Mouse (Mus musculus) erythroblast, embryonic 14.5 days (primary cell): ENCODE results near the gene Lnx2. TPM values are rescaled to one million over a fixed set of nuclear protein-coding genes. Genes with fewer than 3 reads are reported as not detected.

Experiments
- H3K27me3 ChIP-seq: 2 replicates; pipeline ENCODE4 v1.6.1; 2012; ENCODE audit warnings: inconsistent platforms; ENCODE audit not compliant: control insufficient read depth
- H3K36me3 ChIP-seq: 2 replicates; pipeline ENCODE4 v1.6.1; 2012; ENCODE audit warnings: mild to moderate bottlenecking, inconsistent platforms; ENCODE audit not compliant: control insufficient read depth
- H3K4me1 ChIP-seq: 2 replicates; pipeline ENCODE4 v1.6.1; 2012; ENCODE audit warnings: inconsistent platforms; ENCODE audit not compliant: control insufficient read depth
- H3K4me3 ChIP-seq: replicated peaks from 2 replicates; pipeline ENCODE3; 2012; ENCODE audit warnings: moderate library complexity, mild to moderate bottlenecking, inconsistent platforms
- H3K9me3 ChIP-seq: 2 replicates; pipeline ENCODE4 v1.6.1; 2012; ENCODE audit warnings: low read length, inconsistent platforms, mixed read lengths; ENCODE audit not compliant: control insufficient read depth
- GATA1 ChIP-seq: IDR thresholded peaks from 2 replicates; pipeline ENCODE4 v1.6.1; 2012; ENCODE audit warnings: low read length, inconsistent platforms, mixed read lengths
- TAL1 ChIP-seq: IDR thresholded peaks from 3 replicates; pipeline ENCODE4 v1.6.1; 2012; ENCODE audit warnings: low read length, inconsistent platforms, mixed read lengths
- polyA plus RNA-seq: library from polyadenylated mRNA; stranded (reverse); fragments of >175 nt; gene quantifications from 2 replicates; pipeline ENCODE4 v1.2.3, GENCODE M21; 2012

The Lnx2 gene
- polyA plus RNA-seq, 1 experiment: 0.14 TPM

DNA sequence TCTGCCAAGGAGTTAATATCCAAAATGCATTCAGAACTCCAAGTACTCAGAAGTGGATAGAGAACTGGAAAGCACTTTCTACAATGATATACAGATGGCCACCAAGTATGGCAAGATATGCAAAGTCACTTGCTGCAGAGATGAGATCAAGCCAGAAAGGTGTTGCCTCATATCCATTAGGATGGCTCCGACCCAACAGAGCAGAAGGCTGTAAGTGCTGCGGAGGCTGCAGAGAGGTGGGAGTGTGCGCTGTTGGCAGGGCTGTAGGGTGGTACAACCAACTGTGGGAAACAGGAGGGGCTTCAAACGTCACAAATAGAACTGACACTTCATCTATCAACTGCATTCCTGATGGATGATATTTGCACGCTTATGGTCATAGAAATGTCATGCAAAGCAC is 7.5 kb downstream of the Lnx2 start:
- Histone ChIP-seq H3K4me1 (peaks cover 21% of the 10 kb centered on the region), H3K9me3 (no peaks in the 10 kb centered on the region), H3K4me3 (no peak overlapping the region), H3K27me3 (no peaks in the 10 kb centered on the region), H3K36me3 (peaks cover 3% of the 10 kb centered on the region)
- no peak for TF ChIP-seq GATA1
- no peak for TF ChIP-seq TAL1

- H3K27me3 ChIP-seq: no peaks in the 10 kb centered on the region
- peaks cover 10% of the 10 kb centered on the region for H3K4me1 ChIP-seq
- H3K9me3 ChIP-seq: no peaks in the 10 kb centered on the region
- peaks cover 3% of the 10 kb centered on the region for H3K36me3 ChIP-seq
- TF ChIP-seq TAL1 (no peak), GATA1 (no peak)
- H3K4me3 ChIP-seq: no peak overlapping the region
Observed at GRCm38 (mm10) chr5:147066965-147067364, 9.4 kb downstream of the Lnx2 start.

- Histone ChIP-seq H3K27me3 (no peaks in the 10 kb centered on the region), H3K9me3 (no peaks in the 10 kb centered on the region), H3K4me1 (peaks cover 10% of the 10 kb centered on the region), H3K36me3 (peaks cover 3% of the 10 kb centered on the region), H3K4me3 (no peak overlapping the region)
- TF ChIP-seq GATA1 (no peak), TAL1 (no peak)
Observed at GRCm38 (mm10) chr5:147066129-147066528, 10.3 kb downstream of the Lnx2 start.

GRCm38 (mm10) chr5:147063215-147063661 is 13.1 kb downstream of the Lnx2 start:
- Histone ChIP-seq H3K4me1 (peaks cover 4% of the 10 kb centered on the region), H3K36me3 (no peaks in the 10 kb centered on the region), H3K27me3 (no peaks in the 10 kb centered on the region), H3K4me3 (no peak overlapping the region), H3K9me3 (no peaks in the 10 kb centered on the region)
- TF ChIP-seq GATA1 (no peak), TAL1 (no peak)

DNA sequence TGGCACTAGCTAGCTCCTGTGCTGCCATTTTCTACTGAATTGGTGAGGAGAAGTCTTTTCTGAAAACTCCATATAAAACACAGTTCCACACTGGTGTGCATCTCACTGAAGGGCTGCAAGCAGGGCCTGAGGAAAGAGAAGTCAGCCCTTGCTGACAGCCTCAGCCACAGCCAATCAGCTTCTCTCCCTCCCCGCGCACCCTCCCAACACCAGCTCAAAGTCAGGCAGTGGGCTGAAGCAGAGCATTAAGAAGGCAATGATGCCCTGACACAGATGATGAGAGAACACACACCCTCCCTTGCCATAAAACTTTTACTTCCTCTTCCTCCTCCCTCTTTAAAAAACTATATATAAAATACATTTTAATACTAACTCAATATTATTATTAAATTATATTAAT is 16.4 kb downstream of the Lnx2 start:
- H3K4me1 ChIP-seq: peaks cover 8% of the 10 kb centered on the region
- TF ChIP-seq TAL1 (no peak), GATA1 (no peak)

DNA sequence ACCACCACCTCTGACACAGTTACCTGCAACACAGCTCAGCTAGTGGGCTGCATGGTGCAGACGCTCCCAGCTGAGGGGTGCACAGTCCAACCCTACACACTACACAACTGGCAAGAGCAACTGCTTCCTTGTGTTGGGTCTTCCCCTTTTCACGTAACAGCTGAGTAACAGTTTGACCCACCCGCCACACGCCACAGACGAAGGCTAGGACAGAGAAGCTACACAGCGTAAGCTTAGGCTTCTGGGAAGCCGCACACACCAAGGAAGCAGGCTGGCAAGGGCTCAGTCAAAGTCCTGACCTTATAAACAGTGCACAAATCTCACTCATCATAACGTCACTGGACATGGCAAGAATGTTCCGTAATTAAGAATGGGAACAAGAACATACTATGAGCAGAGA is 17.1 kb downstream of the Lnx2 start:
- no peaks in the 10 kb centered on the region for H3K36me3 ChIP-seq

More for the DNA sequence above, 16.4 kb downstream of the Lnx2 start:
- Histone ChIP-seq H3K4me3 (no peak overlapping the region), H3K27me3 (no peaks in the 10 kb centered on the region), H3K36me3 (no peaks in the 10 kb centered on the region), H3K9me3 (no peaks in the 10 kb centered on the region)

GRCm38 (mm10) chr5:147058661-147059060 is 17.7 kb downstream of the Lnx2 start:
- H3K4me1 ChIP-seq: peaks cover 13% of the 10 kb centered on the region
- TF ChIP-seq TAL1 (no peak), GATA1 (no peak)
- H3K27me3 ChIP-seq: no peaks in the 10 kb centered on the region
- no peaks in the 10 kb centered on the region for H3K36me3 ChIP-seq
- no peak overlapping the region for H3K4me3 ChIP-seq
- no peaks in the 10 kb centered on the region for H3K9me3 ChIP-seq

More for the DNA sequence above, 17.1 kb downstream of the Lnx2 start:
- Histone ChIP-seq H3K27me3 (no peaks in the 10 kb centered on the region), H3K4me1 (peaks cover 12% of the 10 kb centered on the region), H3K4me3 (no peak overlapping the region), H3K9me3 (no peaks in the 10 kb centered on the region)
- TF ChIP-seq GATA1: no peak
- no peak for TF ChIP-seq TAL1

DNA sequence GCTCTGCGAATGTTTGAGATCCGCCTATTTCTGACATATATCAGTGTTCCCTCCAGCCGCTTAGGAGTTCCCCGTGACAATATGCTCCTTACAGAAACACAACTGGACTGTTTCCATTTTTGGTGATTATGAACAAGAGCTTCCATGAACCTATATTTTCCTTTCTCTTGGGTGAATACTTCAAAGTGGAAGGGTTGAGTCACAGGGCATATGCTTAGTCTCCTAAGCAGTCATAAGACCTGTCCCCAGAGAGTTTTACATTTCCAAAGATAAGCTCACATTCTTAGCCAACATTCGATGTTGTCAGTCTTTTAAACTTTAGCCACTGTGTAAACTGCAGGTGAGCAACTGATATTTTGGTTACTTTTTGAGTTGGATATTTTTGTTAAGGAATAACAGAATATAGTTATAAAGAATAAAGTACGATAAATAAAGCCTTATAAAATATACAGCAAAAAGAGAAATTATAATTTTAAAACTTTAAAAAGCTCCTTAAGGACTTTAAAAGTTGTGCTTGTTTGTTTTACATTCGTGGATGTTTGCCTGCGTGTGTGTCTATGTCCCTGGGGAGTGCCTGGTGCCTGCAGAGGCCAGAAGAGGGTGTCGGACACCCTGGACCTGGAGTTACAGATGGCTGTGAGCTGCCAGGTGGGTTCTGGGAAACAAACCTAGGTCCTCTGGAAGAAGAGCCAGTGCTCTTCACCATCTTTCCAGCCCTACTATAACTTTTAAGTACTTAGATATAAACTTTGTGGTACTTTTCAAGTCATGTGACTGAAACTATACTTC is 18.6 kb downstream of the Lnx2 start:
- Histone ChIP-seq H3K4me1 (peaks cover 13% of the 10 kb centered on the region), H3K36me3 (no peaks in the 10 kb centered on the region), H3K27me3 (no peaks in the 10 kb centered on the region), H3K9me3 (no peaks in the 10 kb centered on the region), H3K4me3 (no peak overlapping the region)
- TF ChIP-seq TAL1 (no peak), GATA1 (no peak)

- no peaks in the 10 kb centered on the region for H3K9me3 ChIP-seq
- no peak overlapping the region for H3K4me3 ChIP-seq
- H3K36me3 ChIP-seq: no peaks in the 10 kb centered on the region
- peaks cover 13% of the 10 kb centered on the region for H3K4me1 ChIP-seq
- TF ChIP-seq GATA1: no peak
- TF ChIP-seq TAL1: no peak
- H3K27me3 ChIP-seq: no peaks in the 10 kb centered on the region
Observed at GRCm38 (mm10) chr5:147056712-147057290, 19.6 kb downstream of the Lnx2 start.
